Mouse (Mus musculus) adrenal gland, adult 8-10 months (tissue): ENCODE measurements around the gene Inka1. TPM values are rescaled to one million over a fixed set of nuclear protein-coding genes. Genes with fewer than 3 reads are reported as not detected.

ENCODE experiments used
- DNase-seq: peaks from one replicate; pipeline ENCODE4 v3.0.0; 2022
- total RNA-seq, 4 experiments: library from RNA; stranded (reverse); gene quantifications; 2 replicates each; pipeline ENCODE4 v1.2.4; 2022

Gene Inka1
- total RNA-seq, 4 experiments from 2014 or later = 4.7 to 6.0 (median 5.0) TPM

- peak; percentile 86 for DNase-seq
Measured at GRCm38 (mm10) chr9:107950460-107951355, 35.0 kb downstream of the Inka1 start.

GRCm38 (mm10) chr9:107949922-107950235, 35.8 kb downstream of the Inka1 start, which contains the start of gene Traip:
TSS of gene Traip (plus strand) at chr9:107950136.
- DNase-seq = no peak

DNA sequence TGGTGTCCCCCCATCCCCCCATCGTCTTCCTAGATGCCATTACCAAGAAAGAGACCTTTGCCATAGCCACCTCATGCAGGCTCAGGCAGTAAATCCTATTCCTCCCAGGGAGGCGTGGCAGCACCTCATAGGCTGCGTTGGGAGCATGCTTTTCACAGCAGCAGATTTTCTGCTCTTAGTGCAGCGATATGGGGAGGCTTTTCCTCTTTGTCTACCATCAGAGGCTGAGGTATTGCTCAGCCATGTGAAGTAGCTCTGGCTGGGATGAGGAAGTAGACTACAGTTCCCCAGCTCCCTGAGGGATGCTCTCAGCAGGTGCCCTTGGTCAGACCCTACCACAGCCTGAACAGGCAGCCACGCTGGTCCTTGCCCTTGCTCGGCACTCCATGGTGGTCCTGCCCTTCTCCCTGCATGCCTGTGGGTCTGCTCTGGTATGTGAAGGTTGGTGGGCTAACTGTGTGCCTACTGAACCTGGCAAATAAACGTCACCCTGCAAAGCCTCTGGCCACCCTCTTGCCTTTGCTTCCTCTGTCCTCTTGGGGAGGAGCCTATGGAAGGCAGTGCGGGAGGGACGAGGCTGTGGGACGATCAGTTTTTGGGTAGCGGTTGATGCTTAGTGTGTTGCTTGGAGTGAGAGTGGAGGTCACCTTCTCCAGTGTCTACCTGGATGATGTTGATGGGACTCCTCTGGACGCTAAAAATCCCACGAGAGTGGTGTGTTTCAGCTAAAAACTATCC, 36.3 kb downstream of the Inka1 start:
- no peak for DNase-seq

- DNase-seq = no peak
Measured at GRCm38 (mm10) chr9:107947241-107948194, 38.2 kb downstream of the Inka1 start.

- DNase-seq = no peak
Measured at GRCm38 (mm10) chr9:107936831-107937230, 48.8 kb downstream of the Inka1 start.

DNA sequence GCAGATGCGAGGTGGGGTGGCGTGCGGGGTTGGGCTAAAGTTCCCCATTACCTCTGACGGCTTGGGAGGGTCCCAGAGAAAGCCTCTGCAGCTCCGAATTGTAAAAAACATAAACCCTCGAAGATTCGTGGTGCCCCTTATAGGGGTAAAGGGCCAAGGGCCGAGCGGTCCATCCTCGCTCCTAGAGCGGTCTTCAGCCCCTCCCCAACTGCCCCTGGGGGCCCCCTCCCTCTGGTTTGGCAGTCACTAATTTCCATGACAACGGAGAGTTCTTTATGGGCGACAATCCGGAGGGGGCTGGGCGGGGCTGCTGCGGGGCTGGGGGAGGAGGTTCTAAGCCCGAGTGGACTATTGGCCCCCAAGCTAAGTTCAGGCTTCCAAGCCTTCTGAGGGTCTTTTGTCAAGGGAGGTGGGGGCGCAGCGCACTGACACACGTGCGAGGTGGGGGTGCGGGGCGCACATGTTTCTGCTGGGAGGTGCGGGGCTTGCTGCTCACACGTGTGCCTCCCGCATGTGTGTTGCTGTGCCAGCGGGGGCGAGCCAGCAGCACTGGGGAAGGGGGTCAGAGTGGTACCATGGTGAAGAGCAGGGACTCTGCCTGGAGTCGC, 49.4 kb downstream of the Inka1 start:
- no peak for DNase-seq

DNA sequence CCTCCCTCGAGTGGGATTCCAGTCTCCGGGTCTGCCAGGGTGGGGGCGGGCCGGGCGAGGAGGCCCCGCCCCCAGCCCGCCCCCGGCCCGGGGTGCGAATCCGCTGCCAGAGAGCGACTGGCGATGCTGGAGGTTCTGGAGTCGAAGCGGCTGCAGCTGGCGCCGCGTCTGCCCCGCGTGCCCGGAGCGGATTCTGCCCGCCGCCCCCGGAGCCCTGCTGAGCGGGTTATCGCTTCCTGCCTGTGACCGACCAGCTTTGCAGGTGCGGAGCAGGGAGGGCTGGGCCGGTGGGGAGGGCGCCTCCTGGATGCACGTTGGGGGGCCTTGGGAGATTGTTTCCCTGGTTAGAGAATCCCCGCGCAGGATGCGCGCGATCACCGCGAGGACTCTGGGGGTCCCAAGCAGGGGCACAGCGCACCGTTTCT, 49.9 kb downstream of the Inka1 start:
- no peak for DNase-seq

GRCm38 (mm10) chr9:107935374-107935773, 50.3 kb downstream of the Inka1 start, which contains the start of gene Camkv:
TSS of gene Camkv (plus strand) at chr9:107935674.
- DNase-seq = no peak

Other genes starting within 250 kb of the Inka1 start
- 100 to 1,000 TPM in 2 of 4 experiments, 10 to 100 TPM in 2; 91.2 to 204 (median 127) TPM for gene Rbm5, start 214.9 kb downstream of the Inka1 start, total RNA-seq
- gene Rbm6, start 112.6 kb downstream of the Inka1 start, total RNA-seq = 10 to 100 TPM; 51.7 to 91.6 (median 58.9) TPM
- 10 to 100 TPM; 19.5 to 22.1 (median 20.1) TPM for gene Mon1a, start 97.7 kb downstream of the Inka1 start, total RNA-seq
- 10 to 100 TPM; 10.3 to 28.6 (median 17.9) TPM for gene Mst1r, start 79.0 kb downstream of the Inka1 start, total RNA-seq
- not detected for gene Actl11, start 57.4 kb downstream of the Inka1 start, total RNA-seq
- 10 to 100 TPM in 2 of 4 experiments, 1 to 10 TPM in 2; 6.4 to 11.1 (median 9.7) TPM for gene Camkv, start 50.2 kb downstream of the Inka1 start, total RNA-seq
- 1 to 10 TPM; 2.2 to 7.0 (median 4.2) TPM for gene Traip, start 35.7 kb downstream of the Inka1 start, total RNA-seq
- gene Uba7, start 10.4 kb downstream of the Inka1 start, total RNA-seq = 10 to 100 TPM; 17.4 to 48.9 (median 25.9) TPM
- under 1 TPM in 3 of 4 experiments, not detected in 1; 0.32 to 0.43 (median 0.37) TPM for gene Gm20661, start 2.8 kb downstream of the Inka1 start, total RNA-seq
- gene Cdhr4, start 6.6 kb upstream of the Inka1 start, total RNA-seq = 1 to 10 TPM in 2 of 4 experiments, under 1 TPM in 2; 0.66 to 1.3 (median 1.0) TPM
- gene Gm20662, start 10.5 kb upstream of the Inka1 start, total RNA-seq = 1 to 10 TPM in 3 of 4 experiments, not detected in 1; 3.8 to 7.4 (median 4.0) TPM
- gene Ip6k1, start 16.6 kb upstream of the Inka1 start, total RNA-seq = 100 to 1,000 TPM; 138 to 184 (median 167) TPM
- 10 to 100 TPM; 23.5 to 31.6 (median 28.2) TPM for gene Gmppb, start 63.4 kb upstream of the Inka1 start, total RNA-seq
- gene Amigo3, start 67.3 kb upstream of the Inka1 start, total RNA-seq = 1 to 10 TPM; 2.4 to 6.6 (median 4.1) TPM
- under 1 TPM in 1 of 4 experiments, not detected in 3; 0.10 TPM for gene Mst1, start 94.6 kb upstream of the Inka1 start, total RNA-seq
- gene Rnf123, start 97.5 kb upstream of the Inka1 start, total RNA-seq = 100 to 1,000 TPM in 1 of 4 experiments, 10 to 100 TPM in 3; 68.2 to 108 (median 86.5) TPM
- gene Apeh, start 108.7 kb upstream of the Inka1 start, total RNA-seq = 100 to 1,000 TPM; 104 to 125 (median 109) TPM
- gene Bsn, start 204.5 kb upstream of the Inka1 start, total RNA-seq = 1 to 10 TPM; 3.7 to 6.8 (median 6.4) TPM